Mouse (Mus musculus) cerebellum, adult 8-10 months (tissue): ENCODE results near the gene Atn1.
A peak's percentile ranks its signal among the peaks of the same experiment; 100 is the strongest.
"Not testable (repeated sequence)": the region's sequence is repeated elsewhere in the genome, so short reads cannot be mapped to it uniquely, and the experiment has no call there.

Experiments used
- DNase-seq: peaks from one replicate; pipeline ENCODE4 v3.0.0; 2022

Gene Atn1

GRCm38 (mm10) chr6:124755831-124756595 lies at the start of gene Atn1, which contains the start of gene Gm45234:
Atn1 (minus strand) TSS chr6:124756524.
Gm45234 (minus strand) TSS chr6:124756021.
- DNase-seq = peak; percentile 65

GRCm38 (mm10) chr6:124805341-124806321 lies 49.3 kb upstream of the Atn1 start:
- DNase-seq = peak; percentile 91

- no peak for DNase-seq
Observed at GRCm38 (mm10) chr6:124804341-124804740, 48.0 kb upstream of the Atn1 start.

- DNase-seq = not testable (repeated sequence)
Observed at GRCm38 (mm10) chr6:124803691-124804090, 47.4 kb upstream of the Atn1 start.

GRCm38 (mm10) chr6:124803061-124803460 lies 46.7 kb upstream of the Atn1 start:
- no peak for DNase-seq

GRCm38 (mm10) chr6:124802400-124802799 lies 46.1 kb upstream of the Atn1 start:
- DNase-seq = not testable (repeated sequence)

- DNase-seq = no peak
Observed at GRCm38 (mm10) chr6:124796200-124796599, 39.9 kb upstream of the Atn1 start.

GRCm38 (mm10) chr6:124795781-124796180 lies 39.5 kb upstream of the Atn1 start:
- DNase-seq = no peak

- DNase-seq = no peak
Observed at GRCm38 (mm10) chr6:124791911-124792310, 35.6 kb upstream of the Atn1 start.

- no peak for DNase-seq
Observed at GRCm38 (mm10) chr6:124790121-124790520, 33.8 kb upstream of the Atn1 start.

- no peak for DNase-seq
Observed at GRCm38 (mm10) chr6:124789519-124789918, 33.2 kb upstream of the Atn1 start.

GRCm38 (mm10) chr6:124787722-124788121 lies 31.4 kb upstream of the Atn1 start:
- no peak for DNase-seq

GRCm38 (mm10) chr6:124786756-124787420 lies 30.6 kb upstream of the Atn1 start:
- peak; percentile 86 for DNase-seq

- no peak for DNase-seq
Observed at GRCm38 (mm10) chr6:124782436-124782835, 26.1 kb upstream of the Atn1 start.

- no peak for DNase-seq
Observed at GRCm38 (mm10) chr6:124780917-124781316, 24.6 kb upstream of the Atn1 start.

GRCm38 (mm10) chr6:124779984-124780416 lies 23.7 kb upstream of the Atn1 start:
- DNase-seq = no peak

GRCm38 (mm10) chr6:124779222-124779983 lies 23.1 kb upstream of the Atn1 start, which contains the start of gene Lrrc23:
Lrrc23 (minus strand) TSS chr6:124779727.
- no peak for DNase-seq

- no peak for DNase-seq
Observed at GRCm38 (mm10) chr6:124770511-124770910, 14.2 kb upstream of the Atn1 start.

GRCm38 (mm10) chr6:124770013-124770412 lies 13.7 kb upstream of the Atn1 start:
- DNase-seq = no peak

GRCm38 (mm10) chr6:124769101-124769765 lies 12.9 kb upstream of the Atn1 start, which contains the start of gene Eno2:
Eno2 (minus strand) TSS chr6:124769673.
- DNase-seq = peak; percentile 74

GRCm38 (mm10) chr6:124768704-124769044 lies 12.3 kb upstream of the Atn1 start:
- DNase-seq = no peak
